Mouse (Mus musculus) right cerebral cortex, adult 2 months (tissue): ENCODE measurements around the gene Neb.

Experiments
- DNase-seq, 2 experiments: peaks; one replicate each; pipeline ENCODE4 v3.0.0; 2021 to 2022; ENCODE audit warnings: low spot score in 2 of 2

Neb gene

DNA sequence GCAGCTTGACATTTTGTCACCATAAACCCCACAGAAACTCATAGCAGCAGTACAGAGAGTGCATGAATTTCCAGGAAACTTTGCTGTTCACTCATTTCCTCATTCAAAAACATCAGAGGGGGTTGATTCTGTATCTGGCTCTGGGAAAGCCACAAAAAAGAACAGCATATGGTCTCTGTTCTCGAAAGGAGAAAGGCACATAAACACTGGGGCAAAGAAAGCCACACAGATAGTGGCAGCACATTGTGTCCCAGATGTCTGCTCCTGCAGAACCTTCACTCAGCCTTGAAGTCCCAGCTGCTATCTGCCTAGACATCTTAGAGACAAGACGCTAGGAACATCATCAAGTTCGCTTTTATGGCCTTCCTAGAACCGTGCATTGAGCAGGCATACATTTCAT lies 67.5 kb downstream of the Neb start:
- DNase-seq: no peak

DNA sequence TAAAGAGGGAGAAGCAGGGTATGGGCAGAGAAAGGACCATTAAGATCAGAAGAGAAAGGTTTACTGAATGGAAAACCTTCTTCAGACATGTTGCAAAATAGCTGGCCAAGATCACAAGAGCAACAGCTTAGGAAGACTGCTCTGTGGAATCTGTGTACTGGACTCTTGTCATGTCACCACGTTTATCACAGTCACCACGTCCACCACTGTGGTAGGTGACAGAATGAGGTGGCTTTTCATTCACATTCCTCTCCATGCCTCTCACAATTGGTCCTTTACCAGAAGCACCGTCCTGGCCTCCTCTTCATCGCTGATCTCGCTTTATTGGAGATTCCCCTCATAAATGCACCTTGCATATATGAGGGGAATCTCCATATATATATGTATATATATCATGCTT lies 71.6 kb downstream of the Neb start:
- no peak for DNase-seq

DNA sequence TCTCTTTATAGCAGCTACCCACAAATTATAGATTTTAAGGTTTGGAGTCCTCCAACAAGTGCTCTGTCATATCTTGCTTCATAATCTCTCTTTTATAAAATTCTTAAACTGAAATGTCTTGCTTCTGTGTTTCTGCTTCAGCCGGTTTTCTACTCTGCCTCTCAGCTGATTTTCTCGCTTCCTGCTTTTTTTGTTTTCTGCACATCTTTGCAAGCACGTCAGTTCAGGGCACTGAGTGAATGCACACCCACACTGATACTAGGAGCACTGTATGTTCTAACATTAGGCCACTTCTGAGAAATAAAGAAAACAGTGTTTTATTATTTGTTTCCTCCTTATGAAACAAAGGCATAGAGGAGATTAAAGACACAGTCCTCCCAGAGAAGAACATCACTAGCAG lies 73.7 kb downstream of the Neb start:
- no peak for DNase-seq

DNA sequence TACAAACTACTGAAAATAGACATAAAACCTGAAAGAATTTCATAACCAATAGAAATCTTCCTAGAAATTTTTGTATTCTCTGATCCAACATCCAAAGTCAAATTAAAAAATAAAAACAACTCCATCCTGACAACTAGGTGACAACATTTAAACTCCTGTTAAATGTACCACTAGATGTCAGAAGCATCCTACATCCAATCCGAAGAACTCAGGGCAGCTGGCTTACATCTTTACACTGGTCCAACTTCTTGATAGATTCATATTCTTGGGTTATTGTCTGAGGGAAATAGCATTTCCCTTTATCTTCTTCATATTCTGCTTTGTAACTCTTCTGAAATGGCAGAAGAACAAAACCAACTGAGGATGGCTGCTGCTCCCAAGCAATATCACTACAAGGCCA lies 74.9 kb downstream of the Neb start:
- no peak for DNase-seq

DNA sequence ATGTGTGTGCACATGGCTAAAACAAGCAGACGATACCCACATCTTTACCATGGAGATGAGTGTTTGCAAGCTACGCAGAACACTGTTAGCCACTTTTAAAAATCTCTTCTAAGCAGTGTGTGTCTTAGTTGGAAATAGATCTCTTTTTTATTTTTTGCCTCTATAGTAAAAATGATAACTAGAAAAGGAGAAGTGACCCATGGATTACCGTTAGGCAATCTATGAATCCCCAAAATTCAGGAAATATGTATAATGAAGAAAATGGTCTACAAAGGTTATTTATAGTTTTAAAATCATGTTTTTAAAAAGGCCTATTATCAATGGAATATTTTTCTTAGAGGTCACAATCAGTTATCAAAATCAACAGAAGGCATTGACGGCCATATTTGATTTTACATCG lies 80.3 kb downstream of the Neb start:
- no peak for DNase-seq

DNA sequence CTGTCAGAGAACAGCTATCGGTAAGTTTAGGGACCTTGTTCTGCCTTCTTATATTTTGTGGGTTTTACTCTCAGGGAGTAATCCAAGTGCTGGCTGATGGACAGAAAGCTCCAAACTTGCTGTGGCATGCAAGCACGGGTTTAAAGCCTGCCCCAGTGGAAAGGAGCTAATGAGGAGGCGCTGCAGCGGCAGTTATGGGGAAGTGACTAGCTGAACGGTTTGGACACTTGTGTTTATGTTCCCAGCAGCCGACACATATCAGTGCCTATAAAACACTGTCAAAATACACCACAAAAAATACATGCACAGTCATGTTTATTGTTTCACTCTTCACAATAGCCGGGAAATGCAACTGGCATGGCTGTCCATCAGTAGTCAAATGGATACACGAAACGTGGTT lies 81.5 kb downstream of the Neb start:
- no peak for DNase-seq

DNA sequence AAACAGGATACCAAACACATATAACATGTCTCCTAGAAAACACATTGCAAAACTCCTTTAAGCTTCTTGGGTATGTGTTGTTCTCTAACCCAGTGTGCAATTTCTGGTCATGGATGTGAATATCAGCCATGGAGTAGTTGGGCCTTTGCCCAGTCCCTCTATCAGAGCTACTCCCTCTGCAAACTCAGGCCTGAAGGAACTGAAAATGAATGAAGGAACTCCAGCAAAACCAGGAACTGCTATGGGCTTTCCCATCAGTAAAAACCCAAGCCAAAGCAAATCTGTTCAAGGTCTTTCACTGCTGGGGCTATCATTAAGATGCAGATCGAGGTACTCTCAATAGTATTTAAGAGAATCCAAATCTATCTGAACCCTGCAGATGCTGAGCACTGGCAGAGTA lies 90.8 kb downstream of the Neb start:
- no peak for DNase-seq

DNA sequence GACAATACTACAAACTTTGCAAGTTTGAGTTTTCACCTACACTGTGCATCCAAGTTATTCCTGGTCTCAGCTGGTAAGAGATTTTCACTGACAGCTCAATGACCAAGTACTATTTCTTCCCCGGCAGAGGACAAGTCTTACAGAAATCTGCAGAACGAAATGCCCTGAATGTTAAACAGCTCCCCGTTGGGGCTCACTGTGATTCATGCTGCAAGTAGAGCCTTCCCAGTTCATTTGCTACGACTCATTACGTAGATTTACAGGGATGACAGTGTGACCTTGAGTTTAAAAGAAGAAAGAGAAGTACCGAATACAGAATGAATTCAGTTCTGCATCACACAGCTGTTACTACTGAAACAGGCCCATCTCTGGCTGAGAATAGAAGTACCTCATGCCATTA lies 91.9 kb downstream of the Neb start:
- no peak for DNase-seq

DNA sequence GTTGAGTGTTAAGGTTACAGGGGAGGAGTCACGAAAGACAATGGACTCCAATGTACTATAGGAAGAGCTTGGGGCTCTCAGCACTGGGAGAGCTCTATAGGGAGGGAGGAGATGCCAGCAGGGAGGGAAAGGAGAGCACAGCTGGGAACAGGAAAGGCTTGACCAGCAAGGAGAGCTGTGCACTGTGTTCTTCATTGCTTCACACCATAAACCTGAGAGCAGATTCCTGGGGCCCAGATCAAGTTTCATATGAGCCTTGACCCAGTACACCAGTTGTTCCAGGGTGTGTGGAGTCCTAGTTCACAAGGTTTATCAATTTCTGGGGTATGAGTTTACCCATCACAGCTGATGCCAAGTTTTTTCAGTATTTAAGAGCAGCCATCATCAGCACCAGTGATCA lies 106.1 kb downstream of the Neb start:
- no peak for DNase-seq

DNA sequence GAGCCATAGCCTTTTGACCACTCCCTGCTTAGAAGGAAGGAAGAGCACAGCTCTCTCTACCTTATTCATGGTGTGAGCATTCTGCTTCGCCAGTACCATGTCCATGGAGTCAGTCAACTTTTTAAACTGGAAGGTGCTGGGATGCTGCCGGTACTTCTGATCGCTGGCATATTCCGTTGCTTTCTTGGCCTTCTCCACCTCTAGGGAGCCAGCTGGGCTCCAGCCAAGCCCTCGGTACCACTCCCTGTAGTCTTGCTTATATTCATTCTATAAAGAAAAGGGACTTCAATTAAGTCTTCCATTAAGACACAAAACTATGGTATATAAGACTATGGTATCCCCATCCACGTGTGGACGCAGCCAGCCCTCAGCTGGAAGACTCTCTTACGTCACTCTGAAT lies 107.4 kb downstream of the Neb start:
- no peak for DNase-seq

DNA sequence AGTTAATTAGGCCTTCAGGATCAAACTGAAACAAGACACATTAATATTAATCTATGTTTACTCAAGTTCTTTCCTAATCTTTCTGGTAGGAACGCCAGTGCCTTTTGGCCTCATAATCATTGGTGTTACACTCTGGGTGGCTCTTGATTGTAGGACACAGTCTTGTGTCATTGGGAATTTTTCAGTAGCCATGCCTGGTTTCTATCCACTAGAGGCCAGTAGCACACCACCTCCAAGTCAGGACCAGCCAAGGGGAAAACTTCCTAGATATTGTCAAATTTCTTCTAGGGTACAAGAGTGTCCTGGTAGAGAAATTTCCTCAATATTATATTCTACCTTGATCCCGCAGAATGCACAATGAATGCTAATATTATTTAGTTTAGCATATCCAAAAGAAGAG lies 116.1 kb downstream of the Neb start:
- peak; percentile 47 to 57 for DNase-seq

DNA sequence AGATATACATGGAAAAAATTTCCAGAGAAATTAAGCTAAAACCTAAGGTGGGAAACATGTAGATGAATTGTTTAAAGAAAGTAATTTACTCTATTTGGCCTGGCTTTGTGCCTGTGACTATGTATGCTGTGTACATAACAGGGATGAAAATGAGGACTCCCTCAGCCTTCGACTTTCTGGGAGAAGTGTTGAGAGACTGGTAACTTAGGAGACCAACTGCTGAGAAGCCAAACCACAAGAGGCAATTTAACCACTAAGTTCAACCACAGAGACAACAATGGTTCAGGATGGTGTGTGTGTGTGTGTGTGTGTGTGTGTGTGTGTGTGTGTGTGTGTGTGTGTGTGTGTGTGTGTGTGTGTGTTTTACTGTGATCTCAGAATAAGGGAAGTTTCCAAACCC lies 126.2 kb downstream of the Neb start:
- no peak for DNase-seq

DNA sequence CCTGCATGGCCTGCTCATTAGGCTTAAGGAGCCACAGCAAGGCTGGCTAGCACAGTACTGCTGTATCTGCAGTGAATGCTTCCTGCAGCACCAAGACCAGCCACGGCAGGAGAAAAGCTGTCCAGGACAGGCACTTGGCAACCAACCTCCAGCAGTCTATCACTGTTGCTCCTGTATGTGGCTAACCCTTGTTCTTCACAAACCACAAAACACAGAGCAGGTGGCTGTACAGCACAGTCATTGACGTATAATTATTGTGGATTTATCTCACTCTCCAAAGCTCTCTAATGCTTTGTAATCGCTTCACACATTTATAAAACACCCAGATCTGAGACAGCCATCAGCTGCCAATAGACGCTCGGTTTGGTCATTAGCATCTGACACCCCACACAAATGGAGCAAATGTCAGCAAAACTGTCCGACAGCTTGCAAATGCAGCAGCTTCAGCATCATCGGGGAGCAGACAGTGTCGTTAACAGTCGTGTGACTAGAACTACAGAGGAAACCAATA lies 129.9 kb downstream of the Neb start:
- no peak for DNase-seq

DNA sequence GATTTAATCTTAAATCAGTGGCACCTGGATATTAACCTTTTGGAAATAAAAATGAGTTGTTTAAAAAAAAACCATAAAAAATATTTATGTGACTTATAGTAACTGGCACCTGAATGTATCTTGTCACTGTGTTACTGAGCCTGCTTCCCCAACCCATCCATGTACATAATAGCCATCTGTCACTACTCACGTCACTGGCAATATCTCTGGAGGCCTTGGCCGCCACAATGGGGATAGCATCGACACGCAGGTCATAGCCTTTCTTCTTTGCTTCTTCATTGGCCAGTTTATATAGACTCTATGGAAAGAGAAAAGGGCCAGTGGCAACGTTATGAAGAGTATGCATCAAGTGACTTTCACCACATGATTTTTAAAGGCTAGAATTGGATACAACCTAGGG lies 133.2 kb downstream of the Neb start:
- no peak for DNase-seq

DNA sequence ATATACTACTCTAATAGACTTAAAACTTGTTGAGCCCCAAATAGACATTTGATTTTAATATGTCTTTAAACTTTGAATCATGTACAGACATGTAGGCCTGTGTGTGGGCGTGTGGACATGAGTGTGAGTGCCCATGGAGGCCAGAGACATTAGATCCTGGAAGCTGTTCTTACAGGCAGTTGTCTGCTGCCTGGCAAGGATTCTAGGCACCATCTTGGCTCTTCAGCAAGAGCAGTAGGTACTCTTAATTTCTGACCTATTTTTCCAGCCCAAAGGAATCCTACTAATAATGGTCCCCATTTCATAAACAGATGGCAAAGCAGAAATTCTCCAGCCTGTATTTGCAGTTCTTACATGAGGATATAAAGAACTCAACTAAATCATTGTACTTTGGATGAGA lies 135.6 kb downstream of the Neb start:
- DNase-seq: no peak

DNA sequence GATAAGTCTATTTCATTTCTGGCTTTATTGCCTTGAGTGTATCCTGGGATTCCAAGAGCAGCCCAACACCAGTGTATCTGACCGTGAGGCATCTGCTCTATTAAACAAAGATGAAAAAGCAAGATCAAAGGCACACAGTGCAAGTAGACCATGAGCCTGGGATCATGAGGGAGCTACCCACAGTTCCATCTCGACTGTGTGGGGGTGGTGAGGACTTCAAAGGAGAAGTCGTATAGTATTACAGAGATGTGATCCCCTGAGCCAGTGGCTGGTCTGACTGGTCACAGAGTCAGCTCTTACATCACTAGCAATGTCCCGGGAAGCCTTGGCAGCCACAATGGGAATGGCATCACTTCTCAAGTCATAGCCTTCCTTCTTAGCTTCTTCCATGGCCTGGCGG lies 140.4 kb downstream of the Neb start:
- no peak for DNase-seq

DNA sequence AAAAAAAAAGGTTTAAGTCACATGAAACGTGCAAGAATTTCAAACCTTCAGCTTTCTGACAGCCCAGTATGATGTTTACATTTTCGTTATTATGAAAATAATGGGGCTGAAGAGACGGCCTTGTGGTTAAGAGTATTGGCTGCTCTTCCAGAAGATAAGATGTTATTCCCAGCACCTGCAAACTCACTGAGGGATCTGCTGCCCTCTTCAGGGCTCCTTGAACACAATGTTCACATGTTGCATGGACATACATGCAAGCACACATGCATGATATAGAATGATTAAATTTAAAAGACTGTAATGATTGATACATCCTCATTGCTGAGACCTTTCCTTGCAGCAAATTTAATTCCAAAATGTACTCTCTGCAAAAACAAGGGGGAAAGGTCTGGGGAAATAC lies 150.7 kb downstream of the Neb start:
- peak in 1 of 2 experiments; percentile 20 for DNase-seq

DNA sequence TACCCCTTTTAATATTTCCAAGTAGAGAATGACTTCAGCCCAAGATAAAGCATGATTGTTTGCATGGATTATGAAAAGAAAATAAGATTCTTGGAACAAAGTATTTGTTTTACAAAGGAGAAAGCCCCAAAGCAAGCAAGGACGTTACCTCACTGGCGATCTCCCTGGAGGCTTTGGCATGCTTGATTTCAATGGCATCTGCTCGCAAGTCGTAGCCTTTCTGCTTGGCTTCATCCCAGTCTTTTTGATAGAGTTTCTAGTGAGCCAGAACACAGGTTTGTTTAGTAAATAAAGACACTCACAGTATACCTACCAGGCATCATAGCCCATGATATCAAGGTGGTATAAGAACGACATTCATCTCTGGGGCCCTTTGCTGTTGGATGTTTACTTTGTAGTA lies 153.9 kb downstream of the Neb start:
- DNase-seq: no peak

DNA sequence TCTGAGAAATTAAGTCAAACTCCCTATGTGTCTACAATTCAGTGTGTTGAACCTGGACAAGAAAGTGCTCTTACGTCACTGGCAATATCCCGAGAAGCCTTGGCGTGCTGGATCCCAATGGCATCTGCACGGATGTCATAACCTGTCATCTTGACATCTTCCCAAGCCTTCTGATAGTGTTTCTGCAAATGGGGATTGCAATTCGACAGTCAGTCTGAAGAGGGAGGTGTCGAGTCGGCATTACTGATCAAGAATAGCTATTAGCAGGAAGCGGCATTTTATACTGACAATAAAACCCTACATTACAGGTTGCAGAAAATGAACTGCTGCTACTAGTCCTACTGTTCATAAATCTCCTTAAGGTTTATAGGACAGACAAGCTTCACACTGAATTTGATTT lies 158.2 kb downstream of the Neb start:
- DNase-seq: peak; percentile 21 to 23

DNA sequence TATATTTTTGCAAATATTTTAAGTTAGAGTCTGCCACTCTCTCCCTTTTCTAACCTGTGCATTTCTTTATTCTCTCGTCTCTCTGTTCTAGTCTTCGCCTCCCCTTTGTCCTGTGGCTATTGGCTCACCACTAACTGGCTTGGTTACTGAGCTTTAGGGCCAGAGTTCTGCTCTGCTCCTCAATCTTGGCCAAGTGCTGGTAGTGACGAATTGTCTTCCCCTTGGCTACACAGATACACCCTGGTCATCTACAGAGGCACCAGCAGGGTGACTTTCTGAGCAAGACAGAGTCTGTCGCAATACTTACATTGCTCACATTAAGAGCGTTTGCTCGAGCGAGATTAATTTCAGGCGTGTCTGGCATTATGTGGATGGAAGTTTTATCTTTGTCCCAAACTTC lies 162.3 kb downstream of the Neb start:
- no peak for DNase-seq

DNA sequence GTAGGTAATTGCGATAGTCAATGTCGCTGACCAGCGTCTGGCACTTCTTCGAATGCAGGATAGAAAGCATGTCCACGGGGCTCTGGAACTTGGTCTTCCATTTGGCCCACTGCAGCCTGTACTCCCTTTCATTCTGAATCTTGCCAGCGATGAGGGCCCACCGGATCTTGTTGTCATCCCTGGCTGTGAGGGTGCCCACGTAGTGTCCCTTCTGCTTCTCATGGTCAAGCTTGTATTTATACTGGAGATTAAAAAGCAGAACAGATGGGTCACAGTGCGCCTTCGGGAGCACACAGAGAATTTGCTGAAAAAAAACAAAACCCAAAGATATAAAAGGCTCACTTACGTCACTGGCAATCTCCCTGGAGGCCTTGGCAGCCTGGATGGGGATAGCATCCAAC lies 165.7 kb downstream of the Neb start:
- DNase-seq: no peak

DNA sequence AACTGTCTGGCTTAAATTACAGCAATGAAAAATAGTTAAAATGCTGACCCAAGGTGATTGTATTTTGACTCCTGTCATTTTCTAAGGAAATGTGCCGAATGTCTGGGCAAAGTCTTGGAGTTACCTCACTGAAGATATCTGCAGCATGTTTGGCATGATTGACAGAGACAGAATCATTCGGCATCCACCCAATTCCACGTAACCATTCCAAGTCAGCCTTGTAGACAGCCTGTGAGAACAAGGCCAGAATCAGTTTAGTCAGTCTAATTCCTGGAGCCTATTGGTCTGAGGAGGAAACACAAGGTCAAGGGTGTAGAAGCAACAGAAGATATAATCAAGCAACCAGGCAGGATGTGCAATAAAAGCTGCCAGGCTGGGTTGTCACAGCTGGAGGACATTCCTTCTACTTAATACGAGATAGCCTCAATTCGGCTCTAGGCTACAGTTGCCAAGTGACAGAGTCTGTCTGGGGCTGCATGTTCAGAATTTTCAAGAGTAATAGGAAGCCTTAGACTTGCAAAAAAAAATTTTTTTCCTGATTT lies 166.8 kb downstream of the Neb start:
- no peak for DNase-seq

DNA sequence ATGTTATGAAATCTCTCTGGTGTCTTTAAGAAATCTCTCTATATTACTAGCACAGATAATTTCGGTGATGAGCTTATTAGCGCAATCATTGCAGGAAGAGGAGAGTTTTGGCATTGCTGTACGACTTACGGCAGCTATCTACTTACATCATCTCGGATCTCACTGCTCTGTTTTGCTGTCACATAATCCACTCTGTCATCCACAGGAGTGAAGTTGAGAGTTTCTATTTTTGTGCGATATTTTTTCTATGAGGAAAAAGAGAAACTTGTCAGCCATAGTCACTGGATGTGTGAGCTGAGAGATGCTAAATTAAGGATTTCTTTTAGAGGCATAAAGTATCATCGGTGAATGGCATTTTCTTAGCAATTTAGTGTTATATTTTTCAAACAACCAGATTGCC lies 167.6 kb downstream of the Neb start:
- no peak for DNase-seq

DNA sequence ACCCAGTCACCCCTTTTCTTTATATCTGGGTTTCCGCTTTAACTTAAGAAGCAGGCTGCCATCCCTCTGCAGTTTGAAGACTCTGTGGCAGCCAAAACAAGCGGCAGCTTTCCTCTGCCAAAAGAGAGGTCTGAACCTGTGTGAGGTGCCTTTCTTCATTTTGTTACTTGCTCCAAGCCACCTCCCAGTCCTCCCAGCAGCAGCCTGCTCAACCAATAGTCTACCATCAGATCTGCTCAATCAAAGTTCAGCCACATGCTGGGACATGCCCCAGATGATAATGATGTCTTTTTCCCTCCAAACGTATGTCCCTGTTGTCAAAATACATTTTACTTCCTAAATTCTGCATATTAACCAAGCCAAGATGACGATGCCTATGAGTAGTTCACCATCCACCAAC lies 173.3 kb downstream of the Neb start:
- no peak for DNase-seq

DNA sequence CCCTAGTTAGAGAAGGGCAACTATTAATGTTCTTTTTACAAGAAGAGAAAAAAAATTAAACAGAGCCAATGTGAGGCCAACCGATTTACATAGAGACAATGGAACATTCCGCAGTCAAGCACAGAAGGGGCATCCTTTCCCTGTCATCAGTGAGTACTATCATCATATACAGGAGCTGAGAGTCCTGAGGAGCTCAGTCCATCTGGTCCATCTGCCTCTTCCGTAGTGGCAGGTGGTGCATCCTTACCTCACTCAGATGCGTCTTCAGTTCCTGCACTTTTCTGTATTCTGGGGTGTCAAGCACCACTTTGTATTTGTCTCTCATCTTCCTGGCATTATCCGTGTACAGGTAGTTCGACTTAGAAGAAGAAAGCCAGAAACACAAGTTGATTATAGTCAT lies 184.6 kb downstream of the Neb start:
- DNase-seq: no peak
